Mouse (Mus musculus): ENCODE measurements at regions not wholly inside any gene's neighbourhood (a gene's known extent, or its start where the extent isn't known, plus 50 kb on each side); places are given as distances from the start of the nearest gene placed in this dataset.

DNA sequence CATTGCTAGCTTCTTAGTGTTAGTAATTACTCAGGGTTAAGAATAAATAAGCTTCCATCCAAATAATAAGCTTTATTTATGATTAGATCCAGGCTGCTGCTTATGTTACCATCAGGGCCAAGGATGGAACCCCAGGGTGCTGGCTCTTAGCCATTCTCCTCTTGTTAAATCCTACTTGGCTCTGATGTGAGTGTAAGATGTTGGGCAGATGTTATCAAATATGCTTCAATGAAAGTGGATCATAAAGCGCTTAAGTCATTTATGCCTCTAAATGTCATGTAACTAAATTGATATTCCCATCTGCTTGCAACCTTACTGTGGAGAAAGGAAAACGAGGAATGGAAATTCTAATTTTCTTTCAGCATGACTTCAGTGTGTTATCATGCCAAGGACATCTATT, 426.4 kb upstream of the Lrrc4c start:
- DNase-seq (ENCODE audit: low spot score in 2 of 2): peak in 1 of 2 experiments; percentile 23

DNA sequence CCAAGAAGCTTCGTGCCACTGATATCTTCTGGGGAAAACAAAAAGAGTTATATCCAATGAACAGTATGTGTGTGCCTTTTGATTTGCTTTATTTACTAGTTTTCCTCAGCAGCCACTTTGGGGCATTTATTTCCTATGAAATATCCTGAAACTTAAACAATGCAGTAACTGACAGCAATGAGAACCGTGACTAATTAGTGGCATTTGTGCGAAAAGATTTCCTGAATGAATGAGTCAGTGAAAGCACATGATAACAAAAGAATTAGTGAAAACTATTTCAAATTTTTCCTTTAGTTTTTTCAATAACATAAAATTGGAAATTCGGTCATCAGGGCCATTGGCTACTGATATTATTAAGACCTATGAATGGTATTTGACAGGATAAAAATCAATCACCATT, 412.9 kb upstream of the Lrrc4c start:
- no peak for DNase-seq (ENCODE audit: low spot score in 2 of 2)

DNA sequence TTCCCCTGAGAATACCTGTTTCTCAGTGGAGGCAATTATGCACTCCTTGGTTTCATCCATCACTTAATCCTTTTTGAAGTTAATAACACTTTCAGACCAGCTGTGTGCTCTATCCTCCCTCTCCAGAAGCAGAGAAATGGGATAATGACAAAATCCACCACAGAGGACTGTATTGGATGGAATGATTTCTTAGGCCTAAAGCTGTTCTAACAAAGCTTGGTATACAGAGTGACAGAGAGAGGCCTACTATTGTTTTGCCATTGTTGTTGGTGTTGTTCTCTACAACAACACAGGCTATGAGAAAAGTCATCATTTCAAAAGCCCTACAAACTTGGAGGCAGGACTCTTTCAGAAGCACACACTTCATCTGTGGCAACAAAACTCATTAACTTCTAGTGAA, 408.2 kb upstream of the Lrrc4c start:
- no peak for DNase-seq (ENCODE audit: low spot score in 2 of 2)

DNA sequence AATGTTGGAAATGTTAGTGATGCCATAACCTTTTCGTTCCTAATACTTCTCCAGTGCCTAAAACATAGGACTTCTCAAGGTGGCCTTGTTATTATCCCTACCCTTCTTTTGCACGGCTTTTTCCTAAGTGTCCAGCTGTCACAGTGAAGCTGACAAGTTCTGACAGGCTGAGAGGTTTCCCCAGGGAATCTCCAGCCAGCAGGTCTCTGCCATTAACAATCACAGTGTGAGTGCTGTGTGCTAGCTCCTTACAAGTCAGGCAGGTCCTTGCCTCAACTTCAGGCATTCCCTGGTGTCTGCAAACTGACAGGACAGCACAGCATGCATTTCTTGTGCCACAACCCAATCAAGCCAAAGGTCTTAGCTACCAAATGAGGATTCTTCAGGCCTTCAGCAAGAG, 407.8 kb upstream of the Lrrc4c start:
- DNase-seq (ENCODE audit: low spot score in 2 of 2): no peak
